Mouse (Mus musculus) WW6 (cell line): ENCODE results near the gene Actr3.
"Not testable (repeated sequence)": the region's sequence is repeated elsewhere in the genome, so short reads cannot be mapped to it uniquely, and the experiment has no call there.

ENCODE experiments used
- DNase-seq: peaks from one replicate; pipeline ENCODE4 v3.0.0-alpha.2; 2013; ENCODE audit warnings: low read depth, low spot score

Actr3 gene

DNA sequence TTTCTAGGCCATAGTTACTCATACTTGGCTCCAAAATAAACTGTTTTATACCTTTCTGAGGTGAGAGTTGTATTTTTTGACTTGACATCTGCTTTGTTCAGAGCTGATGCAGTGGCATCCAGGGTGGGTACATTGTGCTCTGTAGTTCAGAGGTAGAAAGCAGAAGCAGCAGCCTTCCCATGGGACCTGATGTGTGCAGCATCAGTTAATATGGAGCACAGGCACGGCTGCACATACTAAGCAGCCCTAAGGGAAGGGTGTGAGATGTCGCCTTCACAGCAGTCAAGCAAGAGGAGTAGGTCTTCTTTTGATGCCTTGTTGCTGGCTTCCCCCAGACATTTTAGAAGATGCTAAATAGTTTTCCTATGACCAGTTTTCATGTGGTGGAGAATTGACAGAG lies 3.3 kb upstream of the Actr3 start:
- DNase-seq, result no peak

DNA sequence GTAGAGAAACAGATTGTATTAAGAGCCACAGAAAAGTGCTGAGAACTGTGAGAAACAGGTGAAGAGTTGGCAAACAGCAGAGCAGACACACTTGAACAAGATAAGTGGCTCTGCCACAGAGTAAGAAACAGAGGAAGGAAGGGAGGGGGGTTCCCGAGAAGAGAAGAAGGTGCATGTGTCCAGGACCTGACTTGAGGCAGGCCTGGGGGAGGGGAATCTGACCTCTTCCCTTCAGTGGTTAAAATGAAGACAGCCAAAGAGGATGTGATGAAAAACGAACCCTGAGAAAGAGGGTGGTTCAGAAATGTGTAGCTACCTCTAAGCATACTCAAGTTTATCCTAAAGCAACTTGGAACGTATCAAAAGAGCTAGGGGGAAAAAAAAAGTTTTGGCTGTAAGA lies 2.4 kb upstream of the Actr3 start:
- no peak for DNase-seq

DNA sequence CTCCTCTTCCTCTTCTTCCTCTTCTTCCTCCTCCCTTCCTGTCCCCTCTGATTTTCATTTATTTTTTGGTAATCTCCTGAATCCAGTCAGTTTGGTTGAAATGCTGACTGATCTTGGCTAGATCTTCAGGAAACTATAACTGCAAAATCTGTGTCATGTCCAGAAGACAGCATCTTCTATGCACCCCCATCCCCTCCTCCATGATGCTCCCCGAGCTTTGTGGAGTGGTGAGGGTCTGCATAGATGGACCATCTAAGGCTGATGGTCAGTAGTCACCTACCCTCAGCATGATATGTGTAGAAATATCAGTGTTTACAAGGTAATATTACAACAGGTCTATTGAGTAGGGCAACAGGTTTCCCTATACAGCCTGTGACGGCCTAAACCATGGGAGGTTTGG lies 1.6 kb upstream of the Actr3 start:
- DNase-seq, result no peak

DNA sequence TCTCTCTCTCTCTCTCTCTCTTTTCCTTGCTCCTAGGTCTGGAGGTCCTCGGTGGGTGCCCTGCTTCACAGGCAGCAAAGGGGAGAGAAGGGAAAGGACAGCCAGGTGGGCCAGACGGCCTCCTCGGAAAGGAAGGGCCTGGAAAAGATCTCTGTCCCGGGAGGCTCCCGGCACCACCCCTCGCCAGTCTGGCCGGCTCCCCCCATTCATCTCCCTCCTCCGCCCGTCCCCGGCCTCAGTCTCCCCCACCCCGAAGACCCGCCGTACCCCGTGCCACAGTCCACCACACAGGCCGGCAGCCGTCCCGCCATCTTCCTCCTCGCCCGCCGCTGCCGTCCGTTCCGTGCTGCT lies 534 bp downstream of the Actr3 start:
- no peak for DNase-seq

DNA sequence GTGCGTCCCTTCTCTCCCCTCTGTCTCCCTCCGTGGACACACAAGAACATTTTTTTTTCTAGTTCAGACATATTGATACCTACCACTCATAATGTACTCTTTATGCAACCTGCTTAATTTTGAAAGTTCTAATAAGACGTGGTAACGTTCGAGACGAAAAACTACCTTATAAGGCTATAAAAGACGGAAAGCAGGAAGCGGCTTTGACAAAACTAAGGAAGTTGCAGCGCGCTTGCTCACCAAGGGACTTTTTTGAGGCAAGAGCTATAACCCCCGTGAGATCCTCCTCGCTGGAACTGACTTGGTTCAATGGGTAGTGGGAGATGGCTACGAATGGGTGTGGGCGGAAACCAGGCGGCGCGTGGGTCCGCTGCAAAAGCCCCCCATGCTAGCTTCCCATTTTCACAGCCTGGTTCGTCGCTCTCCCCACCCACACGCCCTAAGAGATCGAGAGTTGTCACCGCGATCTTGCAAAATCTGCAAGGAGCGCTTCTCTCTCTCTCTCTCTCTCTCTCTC lies 984 bp downstream of the Actr3 start:
- DNase-seq, result no peak

DNA sequence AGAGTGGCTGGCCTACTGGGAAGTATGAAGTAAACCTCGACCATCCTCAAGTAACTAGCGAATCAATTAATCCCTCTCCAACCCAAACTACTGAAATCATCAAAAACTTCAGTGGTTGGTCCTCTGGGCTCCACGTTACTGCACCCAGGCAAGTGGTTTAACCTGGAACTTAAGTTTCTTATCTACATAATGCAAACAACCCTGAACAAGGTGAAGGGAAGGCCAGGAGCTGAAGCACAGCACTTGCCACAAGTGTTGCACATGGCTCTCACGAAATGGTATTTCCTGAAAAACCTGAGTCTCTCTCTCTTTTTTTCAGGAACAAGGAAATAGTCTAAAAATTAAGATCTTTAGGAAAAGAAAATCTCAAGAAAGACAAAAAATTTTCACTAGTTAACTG lies 4.2 kb downstream of the Actr3 start:
- no peak for DNase-seq

- DNase-seq, result no peak
Observed at GRCm38 (mm10) chr1:125430737-125431136, 4.8 kb downstream of the Actr3 start.

DNA sequence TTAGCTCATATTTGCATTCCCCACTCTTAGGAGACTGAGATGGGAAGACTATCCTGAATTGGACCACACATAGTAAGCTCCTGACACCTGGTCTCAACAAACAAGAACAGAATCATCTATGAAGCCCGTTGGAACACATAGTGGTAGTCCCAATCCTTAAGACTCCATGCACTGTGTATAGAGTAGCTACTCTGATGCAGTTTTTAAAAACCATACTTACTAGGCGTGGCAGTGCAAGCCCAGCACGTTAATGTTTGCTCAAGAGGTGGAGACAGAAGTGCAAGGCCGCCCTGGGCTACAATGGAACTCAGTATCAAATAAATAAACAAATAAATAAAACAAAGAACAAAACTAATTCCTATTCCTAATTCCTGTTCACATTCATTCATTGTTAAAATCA lies 5.5 kb downstream of the Actr3 start:
- no peak for DNase-seq

DNA sequence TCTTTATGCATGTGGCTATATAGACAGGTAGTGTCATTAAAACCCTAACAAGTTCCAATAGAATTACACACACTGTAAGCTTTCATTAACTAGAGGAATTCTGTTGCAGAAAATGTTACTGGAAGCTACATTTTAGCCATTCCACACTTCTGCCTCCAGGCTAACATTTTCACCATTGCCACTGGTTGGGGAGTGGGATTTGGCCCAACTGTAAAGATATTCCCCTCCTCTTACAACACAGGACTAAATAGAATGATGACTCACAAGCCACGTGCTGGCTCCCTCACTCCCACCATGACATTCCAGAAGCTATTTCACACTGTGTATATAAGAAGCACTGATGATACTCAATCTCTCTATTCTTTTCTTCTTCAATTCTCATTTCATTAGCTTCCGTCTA lies 7.2 kb downstream of the Actr3 start:
- no peak for DNase-seq

GRCm38 (mm10) chr1:125426387-125427045 lies 9.0 kb downstream of the Actr3 start:
- DNase-seq, result no peak

DNA sequence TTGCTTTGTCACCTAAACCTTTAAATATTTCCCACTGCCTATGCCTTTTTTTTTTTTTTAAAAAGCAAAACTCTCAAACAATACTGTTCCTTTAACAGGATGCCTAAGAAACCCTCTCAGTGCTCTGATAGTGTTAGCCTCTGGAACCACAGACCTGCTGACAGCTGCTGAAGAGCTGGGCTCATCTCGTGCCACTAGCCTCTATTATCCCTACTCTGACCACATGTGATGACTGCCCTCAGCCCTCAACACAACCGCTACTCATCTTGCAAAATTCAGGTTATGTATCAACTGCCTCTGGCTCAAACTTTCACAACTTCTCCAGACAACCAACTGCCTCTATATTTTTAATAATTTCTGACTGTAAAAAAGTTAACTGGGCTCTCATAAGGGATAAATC lies 15.6 kb downstream of the Actr3 start:
- DNase-seq, result no peak

GRCm38 (mm10) chr1:125418732-125419131 lies 16.8 kb downstream of the Actr3 start:
- DNase-seq, result no peak

- no peak for DNase-seq
Observed at GRCm38 (mm10) chr1:125407220-125407619, 28.3 kb downstream of the Actr3 start.

DNA sequence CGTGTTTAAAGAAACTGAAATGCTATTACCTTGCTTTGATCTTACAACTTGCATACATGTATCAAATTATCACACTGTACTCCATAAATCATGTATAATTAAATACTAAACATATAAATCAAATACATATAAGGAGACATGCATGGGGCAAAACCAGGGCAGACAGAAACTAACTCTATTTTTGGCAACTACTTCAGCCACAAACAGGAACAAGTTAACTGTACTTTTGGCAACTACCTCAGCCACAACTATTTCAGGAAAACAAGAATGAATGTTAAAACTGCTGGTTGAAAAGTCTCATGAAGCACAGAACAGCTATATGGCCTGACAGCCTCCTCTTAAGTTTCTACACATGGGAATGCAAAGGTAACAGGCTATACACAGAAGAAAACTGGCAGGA lies 40.1 kb downstream of the Actr3 start:
- no peak for DNase-seq

- DNase-seq, result not testable (repeated sequence)
Observed at GRCm38 (mm10) chr1:125393324-125393723, 42.2 kb downstream of the Actr3 start.

DNA sequence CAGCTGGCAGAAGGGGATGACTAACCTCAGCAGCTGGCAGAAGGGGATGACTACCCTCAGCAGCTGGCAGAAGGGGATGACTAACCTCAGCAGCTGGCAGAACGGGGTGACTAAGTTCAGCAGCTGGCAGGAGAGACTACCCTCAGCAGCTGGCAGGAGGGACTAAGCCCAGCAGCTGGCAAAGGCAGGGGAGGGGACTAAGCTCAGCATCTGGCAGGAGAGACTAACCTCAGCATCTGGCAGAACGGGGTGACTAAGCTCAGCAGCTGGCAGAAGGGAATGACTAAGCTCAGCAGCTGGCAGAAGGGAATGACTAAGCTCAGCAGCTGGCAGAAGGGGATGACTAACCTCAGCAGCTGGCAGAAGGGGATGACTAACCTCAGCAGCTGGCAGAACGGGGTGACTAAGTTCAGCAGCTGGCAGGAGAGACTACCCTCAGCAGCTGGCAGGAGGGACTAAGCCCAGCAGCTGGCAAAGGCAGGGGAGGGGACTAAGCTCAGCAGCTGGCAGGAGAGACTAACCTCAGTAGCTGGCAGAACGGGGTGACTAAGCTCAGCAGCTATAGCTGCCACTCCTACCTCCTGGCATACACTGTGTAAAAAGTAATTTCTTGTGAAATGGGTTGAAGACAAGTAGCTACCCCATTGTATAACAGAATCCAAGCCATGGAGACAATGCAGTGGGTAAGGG lies 45.3 kb downstream of the Actr3 start:
- not testable (repeated sequence) for DNase-seq

GRCm38 (mm10) chr1:125389634-125390033 lies 45.9 kb downstream of the Actr3 start:
- DNase-seq, result not testable (repeated sequence)

DNA sequence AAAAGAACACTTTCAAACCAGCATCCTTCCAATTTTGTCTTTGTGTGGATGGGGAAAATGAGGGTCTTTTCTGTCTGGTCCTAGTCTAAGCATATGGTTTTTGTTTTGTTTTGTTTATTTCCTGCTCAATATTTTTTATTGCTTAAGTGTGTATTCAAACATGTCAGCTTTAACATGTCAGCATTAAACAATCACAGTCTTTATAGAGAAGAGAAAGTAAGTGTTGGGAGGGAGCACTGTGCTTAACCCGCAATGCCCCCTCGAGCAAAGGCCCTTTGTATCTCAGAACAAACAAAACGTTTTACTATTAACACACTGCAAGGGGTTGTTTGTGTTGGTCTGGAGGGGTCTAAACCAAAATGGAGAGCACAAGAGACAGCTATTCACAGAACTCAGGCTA lies 47.2 kb downstream of the Actr3 start:
- no peak for DNase-seq

DNA sequence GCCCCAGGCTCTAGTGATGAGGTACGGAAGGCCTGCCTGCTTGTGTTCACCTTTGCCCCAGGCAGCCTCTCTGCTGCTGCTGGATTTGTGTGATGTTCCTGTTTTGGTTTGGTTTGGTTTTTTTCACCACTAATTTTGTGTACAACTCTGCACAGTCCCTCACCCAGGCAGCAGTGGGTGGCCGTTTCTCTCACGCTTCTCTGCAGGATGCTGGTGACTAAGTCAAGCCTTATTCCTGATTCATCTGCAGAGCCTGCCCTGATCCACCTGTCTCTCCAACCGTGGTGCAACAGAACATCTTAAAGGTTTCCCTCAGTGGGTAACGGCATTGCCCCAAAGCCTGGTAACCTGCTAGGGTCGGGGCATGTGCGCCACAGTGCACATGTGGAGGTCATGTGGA lies 49.3 kb downstream of the Actr3 start:
- DNase-seq, result no peak

- no peak for DNase-seq
Observed at GRCm38 (mm10) chr1:125382622-125383021, 52.9 kb downstream of the Actr3 start.

- DNase-seq, result no peak
Observed at GRCm38 (mm10) chr1:125378889-125379288, 56.6 kb downstream of the Actr3 start.

DNA sequence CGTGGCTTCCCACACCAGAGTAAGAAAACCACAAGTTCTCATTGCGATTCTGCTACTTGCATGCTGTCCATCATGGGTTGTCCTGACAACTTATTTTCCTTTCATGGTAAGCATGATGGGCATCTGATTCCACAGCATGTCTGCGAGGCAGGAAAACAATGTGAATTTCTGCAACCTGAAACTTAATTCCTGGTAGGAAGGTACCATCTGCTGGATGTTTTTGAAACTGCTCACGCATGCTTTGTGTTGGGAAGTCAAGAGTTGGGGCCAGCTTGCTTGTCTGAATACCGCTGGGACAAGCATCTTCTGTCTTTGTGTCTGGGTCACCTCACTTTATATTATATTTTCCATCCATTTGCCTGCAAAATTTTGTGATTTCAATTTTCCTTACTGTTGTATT lies 62.7 kb downstream of the Actr3 start:
- no peak for DNase-seq

GRCm38 (mm10) chr1:125370779-125371178 lies 64.7 kb downstream of the Actr3 start:
- DNase-seq, result peak; percentile 28
